Mouse (Mus musculus): ENCODE results near the gene Prkcb. TPM values are rescaled to one million over a fixed set of nuclear protein-coding genes. Genes with fewer than 3 reads are reported as not detected.

Gene Prkcb
- polyA plus RNA-seq, 1 experiment from 2014 or later: 14.3 TPM

GRCm38 (mm10) chr7:122566011-122566410 lies 277.5 kb downstream of the Prkcb start:
- Histone ChIP-seq H3K9me3 (no peaks in the 10 kb centered on the region), H3K36me3 (no peaks in the 10 kb centered on the region), H3K4me1 (peaks cover 14% of the 10 kb centered on the region; the same call in 1 of the 2 replicates), H3K27ac (no peak overlapping the region), H3K4me3 (no peak overlapping the region), H3K27me3 (ENCODE audit: insufficient read depth, poor library complexity, severe bottlenecking) (no peaks in the 10 kb centered on the region)
- no peak for DNase-seq (ENCODE audit: low spot score)
- 47% methylated on average over 7 of the region's 7 CpGs for WGBS

DNA sequence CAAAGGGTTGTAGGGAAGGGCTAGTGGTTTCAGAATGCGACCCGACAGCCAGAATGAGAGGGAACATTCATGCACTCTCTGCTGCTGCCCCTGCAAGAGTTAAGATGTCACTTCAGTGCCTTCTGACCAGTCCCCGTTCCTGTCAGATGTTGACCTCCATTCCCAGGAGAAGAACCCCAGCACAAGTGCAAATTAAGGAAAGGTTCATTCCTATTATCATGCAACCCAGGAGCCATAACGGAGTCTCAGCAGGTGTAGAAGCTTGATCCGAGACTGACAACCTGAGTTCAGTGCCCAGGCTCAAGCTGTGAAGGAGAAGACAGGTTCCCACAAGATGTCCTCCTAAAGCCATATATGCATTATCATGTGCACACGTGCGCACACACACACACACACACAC lies 280.2 kb downstream of the Prkcb start:
- H3K36me3 ChIP-seq: no peaks in the 10 kb centered on the region
- H3K4me1 ChIP-seq: peaks cover 6% of the 10 kb centered on the region; the same call in 1 of the 2 replicates
- no peaks in the 10 kb centered on the region for H3K27me3 ChIP-seq (ENCODE audit: insufficient read depth, poor library complexity, severe bottlenecking)
- no peaks in the 10 kb centered on the region for H3K9me3 ChIP-seq
- WGBS: 78% methylated on average over 7 of the region's 7 CpGs
- no peak for DNase-seq (ENCODE audit: low spot score)
- no peak overlapping the region for H3K4me3 ChIP-seq
- no peak overlapping the region for H3K27ac ChIP-seq

DNA sequence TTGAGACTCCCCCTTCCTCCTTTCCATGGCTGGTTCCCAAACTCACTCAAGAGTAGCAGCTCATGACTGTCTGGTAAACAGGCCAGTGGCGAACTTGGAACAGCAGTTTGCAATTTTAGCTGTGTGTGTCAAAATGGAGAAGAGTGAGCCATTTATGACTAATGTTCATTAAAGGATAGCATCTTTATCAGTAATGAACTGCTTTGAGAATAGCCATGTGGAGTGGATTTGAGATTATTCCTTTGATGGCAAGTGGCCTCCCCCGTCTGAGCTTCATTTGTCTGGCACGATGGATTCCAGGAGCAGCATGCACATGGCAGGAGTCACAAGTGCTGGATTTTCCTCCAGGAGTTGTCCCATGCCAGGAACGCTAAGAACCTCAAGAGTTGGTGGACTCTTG lies 281.9 kb downstream of the Prkcb start:
- Histone ChIP-seq H3K36me3 (no peaks in the 10 kb centered on the region), H3K27ac (no peak overlapping the region), H3K9me3 (no peaks in the 10 kb centered on the region), H3K4me1 (peaks cover 6% of the 10 kb centered on the region; the same call in 1 of the 2 replicates), H3K4me3 (no peak overlapping the region), H3K27me3 (ENCODE audit: insufficient read depth, poor library complexity, severe bottlenecking) (no peaks in the 10 kb centered on the region)
- 58% methylated on average over 4 of the region's 4 CpGs for WGBS
- DNase-seq (ENCODE audit: low spot score): no peak

- no peak for DNase-seq (ENCODE audit: low spot score)
- WGBS: 82% methylated on average over 3 of the region's 3 CpGs
- H3K4me1 ChIP-seq: no peaks in the 10 kb centered on the region
- no peaks in the 10 kb centered on the region for H3K9me3 ChIP-seq
- H3K36me3 ChIP-seq: no peaks in the 10 kb centered on the region
- no peak overlapping the region for H3K27ac ChIP-seq
- H3K27me3 ChIP-seq (ENCODE audit: insufficient read depth, poor library complexity, severe bottlenecking): no peaks in the 10 kb centered on the region
- H3K4me3 ChIP-seq: no peak overlapping the region
Observed at GRCm38 (mm10) chr7:122573101-122573635, 284.6 kb downstream of the Prkcb start.

DNA sequence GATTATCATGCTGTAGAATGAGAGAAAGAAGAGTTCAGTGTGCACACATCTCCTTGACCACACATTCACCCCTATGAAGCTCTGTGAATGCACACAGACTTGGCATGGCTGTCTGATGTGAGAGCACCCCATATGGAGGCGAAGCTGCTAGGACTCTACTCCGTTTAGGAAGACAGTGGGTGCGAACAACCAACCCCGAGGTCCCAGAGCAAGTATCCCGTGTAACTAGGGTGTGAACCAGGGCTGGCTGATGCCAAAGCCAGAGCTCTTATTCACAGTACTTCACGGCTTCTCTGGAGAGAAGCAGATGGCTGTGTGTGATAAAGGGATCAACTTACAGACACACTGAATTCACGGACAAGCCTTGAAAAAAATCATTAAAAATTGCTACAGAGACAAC lies 285.9 kb downstream of the Prkcb start:
- DNase-seq (ENCODE audit: low spot score): no peak
- H3K27me3 ChIP-seq (ENCODE audit: insufficient read depth, poor library complexity, severe bottlenecking): no peaks in the 10 kb centered on the region
- H3K4me3 ChIP-seq: no peak overlapping the region
- 78% methylated on average over 7 of the region's 7 CpGs for WGBS
- no peaks in the 10 kb centered on the region for H3K4me1 ChIP-seq
- 0 out of 2 replicates have a peak overlapping the region, but pooled peaks have one; percentile 6 for H3K27ac ChIP-seq
- H3K36me3 ChIP-seq: no peaks in the 10 kb centered on the region
- no peaks in the 10 kb centered on the region for H3K9me3 ChIP-seq

DNA sequence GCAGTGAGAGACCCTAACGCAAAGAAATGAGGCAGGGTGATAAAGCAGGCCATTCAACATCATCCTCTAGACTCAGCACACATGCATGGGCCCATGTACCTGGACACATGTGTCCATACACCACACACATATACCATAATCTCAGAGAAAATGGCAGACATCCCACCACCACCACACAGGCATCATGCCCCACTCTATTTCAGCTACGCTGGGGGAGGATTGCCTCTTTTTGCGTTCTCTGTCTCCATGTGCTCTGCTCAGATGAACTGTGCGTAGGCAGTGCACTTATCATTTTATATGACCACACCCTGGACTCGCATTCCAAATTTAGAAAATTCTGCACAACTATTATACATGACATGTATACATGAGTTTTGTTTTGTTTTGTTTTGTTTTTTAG lies 286.5 kb downstream of the Prkcb start:
- Histone ChIP-seq H3K4me3 (no peak overlapping the region), H3K27me3 (ENCODE audit: insufficient read depth, poor library complexity, severe bottlenecking) (no peaks in the 10 kb centered on the region), H3K4me1 (no peaks in the 10 kb centered on the region), H3K27ac (0 out of 2 replicates have a peak overlapping the region, but pooled peaks have one; percentile 6), H3K9me3 (no peaks in the 10 kb centered on the region), H3K36me3 (no peaks in the 10 kb centered on the region)
- WGBS: 78% methylated on average over 5 of the region's 5 CpGs
- no peak for DNase-seq (ENCODE audit: low spot score)

DNA sequence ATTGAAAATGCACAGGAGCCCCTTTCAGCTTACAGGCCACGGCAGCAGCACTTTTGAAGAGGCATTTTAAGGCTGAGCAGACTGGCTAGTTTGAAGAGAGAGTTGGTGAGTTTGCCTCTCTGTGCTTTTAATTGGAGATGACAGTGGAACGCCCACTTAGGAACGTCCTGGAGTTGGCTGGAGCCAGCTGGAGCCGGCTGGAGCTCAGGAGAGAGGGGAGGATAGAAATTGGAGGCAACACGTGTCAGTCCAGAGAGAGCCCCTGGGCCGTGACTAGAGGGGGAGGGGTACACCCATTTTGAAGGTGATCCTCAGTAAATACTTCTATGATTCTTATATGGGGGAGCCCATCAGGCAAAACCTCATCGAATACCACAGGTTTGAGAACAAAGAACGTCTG lies 287.0 kb downstream of the Prkcb start:
- no peaks in the 10 kb centered on the region for H3K36me3 ChIP-seq
- no peaks in the 10 kb centered on the region for H3K4me1 ChIP-seq
- peak; percentile 78 for DNase-seq (ENCODE audit: low spot score)
- no peaks in the 10 kb centered on the region for H3K27me3 ChIP-seq (ENCODE audit: insufficient read depth, poor library complexity, severe bottlenecking)
- 0 out of 2 replicates have a peak overlapping the region, but pooled peaks have one; percentile 48 for H3K27ac ChIP-seq
- H3K4me3 ChIP-seq: no peak overlapping the region
- 40% methylated on average over 8 of the region's 8 CpGs for WGBS
- H3K9me3 ChIP-seq: no peaks in the 10 kb centered on the region

- H3K27ac ChIP-seq: no peak overlapping the region
- no peaks in the 10 kb centered on the region for H3K9me3 ChIP-seq
- no peaks in the 10 kb centered on the region for H3K4me1 ChIP-seq
- no peak for DNase-seq (ENCODE audit: low spot score)
- 69% methylated on average over 4 of the region's 4 CpGs for WGBS
- H3K4me3 ChIP-seq: no peak overlapping the region
- no peaks in the 10 kb centered on the region for H3K36me3 ChIP-seq
- no peaks in the 10 kb centered on the region for H3K27me3 ChIP-seq (ENCODE audit: insufficient read depth, poor library complexity, severe bottlenecking)
Observed at GRCm38 (mm10) chr7:122577571-122577970, 289.0 kb downstream of the Prkcb start.

DNA sequence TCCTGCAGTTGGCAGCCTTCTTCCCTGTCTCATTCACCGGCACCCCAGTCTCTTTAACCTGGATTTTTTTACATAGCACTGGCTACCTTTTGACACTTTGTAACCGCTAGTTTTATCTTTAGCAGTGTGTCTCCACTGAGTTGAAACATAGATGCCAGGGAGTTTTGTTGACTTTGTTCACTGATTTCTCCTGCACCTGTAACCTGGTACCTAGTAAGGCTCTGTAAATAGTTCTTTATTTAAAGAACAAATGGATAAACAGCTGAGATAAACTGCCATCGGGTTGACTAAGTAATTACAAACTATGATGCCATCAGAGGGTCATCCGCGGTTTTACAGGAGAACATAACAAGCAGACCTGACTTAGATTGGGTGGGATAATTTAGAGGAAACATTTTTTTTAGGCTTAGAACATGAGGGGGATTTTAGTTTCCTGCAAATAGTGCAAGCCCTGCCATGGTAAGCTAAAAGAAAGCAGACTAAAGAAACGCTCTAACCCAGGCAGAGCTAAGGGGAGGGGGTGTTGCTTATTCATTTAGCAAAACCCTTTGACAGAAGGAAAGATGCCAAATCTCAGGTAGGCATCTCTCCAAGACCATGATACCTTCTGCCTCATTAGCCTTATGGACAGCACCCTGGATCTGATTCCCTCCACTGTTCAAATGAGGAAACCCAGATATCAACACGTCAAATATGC lies 291.1 kb downstream of the Prkcb start:
- Histone ChIP-seq H3K4me1 (no peaks in the 10 kb centered on the region), H3K27me3 (ENCODE audit: insufficient read depth, poor library complexity, severe bottlenecking) (no peaks in the 10 kb centered on the region), H3K36me3 (no peaks in the 10 kb centered on the region), H3K9me3 (no peaks in the 10 kb centered on the region), H3K27ac (no peak overlapping the region), H3K4me3 (no peak overlapping the region)
- no peak for DNase-seq (ENCODE audit: low spot score)
- 78% methylated on average over 7 of the region's 7 CpGs for WGBS

DNA sequence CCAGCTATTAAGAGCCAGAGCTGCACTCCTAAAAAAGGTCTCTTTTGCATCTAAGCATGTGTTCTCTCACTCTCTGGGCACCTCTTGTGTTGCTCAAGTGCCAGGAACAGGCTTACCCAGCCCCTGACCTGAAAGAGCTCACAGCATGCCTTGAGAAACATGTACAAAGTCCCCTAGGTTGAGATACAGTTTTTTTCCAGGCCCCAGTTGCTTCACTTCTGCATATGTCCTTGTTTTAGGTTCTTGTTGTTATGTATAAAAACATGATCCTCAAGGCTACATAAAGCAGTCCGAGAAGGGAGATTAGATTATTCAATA lies 291.6 kb downstream of the Prkcb start:
- 72% methylated on average over 1 of the region's 1 CpGs for WGBS
- no peak overlapping the region for H3K27ac ChIP-seq
- no peak overlapping the region for H3K4me3 ChIP-seq
- no peaks in the 10 kb centered on the region for H3K4me1 ChIP-seq
- no peaks in the 10 kb centered on the region for H3K27me3 ChIP-seq (ENCODE audit: insufficient read depth, poor library complexity, severe bottlenecking)
- H3K9me3 ChIP-seq: no peaks in the 10 kb centered on the region
- no peak for DNase-seq (ENCODE audit: low spot score)
- H3K36me3 ChIP-seq: no peaks in the 10 kb centered on the region

GRCm38 (mm10) chr7:122584421-122585151 lies 296.0 kb downstream of the Prkcb start:
- no peak overlapping the region for H3K27ac ChIP-seq
- 83% methylated on average over 14 of the region's 14 CpGs for WGBS
- no peaks in the 10 kb centered on the region for H3K36me3 ChIP-seq
- no peaks in the 10 kb centered on the region for H3K9me3 ChIP-seq
- no peaks in the 10 kb centered on the region for H3K4me1 ChIP-seq
- no peak for DNase-seq (ENCODE audit: low spot score)
- H3K4me3 ChIP-seq: no peak overlapping the region
- no peaks in the 10 kb centered on the region for H3K27me3 ChIP-seq (ENCODE audit: insufficient read depth, poor library complexity, severe bottlenecking)

DNA sequence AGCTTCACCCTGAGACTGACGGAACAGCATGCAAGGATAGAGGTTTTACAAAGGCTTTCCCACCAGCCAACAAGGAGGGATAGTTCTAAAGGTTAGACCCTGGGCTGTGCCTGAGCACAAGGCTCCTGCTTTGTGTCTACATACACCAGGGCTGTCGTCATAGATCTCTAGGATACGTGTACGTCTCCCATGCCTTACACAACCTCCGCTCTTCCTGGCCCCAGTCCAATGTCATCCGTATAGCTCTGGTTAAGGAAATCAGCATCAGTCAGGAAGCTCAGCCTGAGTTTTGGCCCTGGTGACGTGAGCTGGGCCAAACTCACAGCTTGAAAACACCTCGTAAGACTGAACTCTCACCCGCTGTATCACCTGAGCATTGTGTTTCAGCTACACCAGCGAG lies 307.3 kb downstream of the Prkcb start:
- no peak for DNase-seq (ENCODE audit: low spot score)
- 54% methylated on average over 10 of the region's 10 CpGs for WGBS

DNA sequence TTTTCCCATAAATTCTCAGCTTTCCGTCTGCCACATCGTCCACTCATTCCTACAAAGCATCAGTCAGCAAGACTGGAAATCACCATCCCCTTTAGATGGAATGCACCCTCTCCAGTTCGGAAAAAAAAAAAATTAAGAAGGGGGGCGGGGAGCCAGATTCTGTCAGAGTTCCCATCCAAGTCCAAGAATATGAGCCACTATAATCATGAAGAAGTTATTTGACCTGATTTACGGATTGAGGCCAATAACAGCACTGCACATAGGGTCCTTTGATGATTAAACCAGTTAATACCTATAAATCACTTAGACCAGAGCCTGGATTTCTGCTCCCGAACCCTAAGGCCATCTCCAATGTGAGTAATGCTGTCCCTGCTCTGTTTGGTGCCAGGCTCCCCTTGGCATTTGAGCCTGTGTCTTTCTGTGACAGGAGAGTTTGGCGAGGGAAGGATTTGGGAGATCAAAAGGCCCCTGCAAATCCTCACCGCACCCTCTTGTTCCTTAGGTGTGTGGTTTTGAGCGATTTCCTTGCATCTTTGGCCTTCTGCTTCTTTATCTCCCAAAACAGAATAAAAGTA lies 308.1 kb downstream of the Prkcb start:
- peaks cover 15% of the 10 kb centered on the region; the same call in 1 of the 2 replicates for H3K4me1 ChIP-seq
- H3K27ac ChIP-seq: no peak overlapping the region
- H3K9me3 ChIP-seq: no peaks in the 10 kb centered on the region
- H3K4me3 ChIP-seq: no peak overlapping the region
- no peaks in the 10 kb centered on the region for H3K36me3 ChIP-seq
- 79% methylated on average over 9 of the region's 9 CpGs for WGBS
- DNase-seq (ENCODE audit: low spot score): no peak
- no peaks in the 10 kb centered on the region; the same call in 1 of the 2 replicates for H3K27me3 ChIP-seq (ENCODE audit: insufficient read depth, poor library complexity, severe bottlenecking)

More for the DNA sequence above, 307.3 kb downstream of the Prkcb start:
- Histone ChIP-seq H3K4me1 (peaks cover 12% of the 10 kb centered on the region; the same call in 1 of the 2 replicates), H3K9me3 (no peaks in the 10 kb centered on the region), H3K36me3 (no peaks in the 10 kb centered on the region), H3K27ac (no peak overlapping the region; the same call in 1 of the 2 replicates), H3K4me3 (no peak overlapping the region), H3K27me3 (ENCODE audit: insufficient read depth, poor library complexity, severe bottlenecking) (no peaks in the 10 kb centered on the region; the same call in 1 of the 2 replicates)

Measured in heart, embryonic 10.5 days (tissue).